Mouse (Mus musculus): ENCODE measurements around the gene Inhbc.

The Inhbc gene

GRCm38 (mm10) chr10:127351719-127352118 lies 18.5 kb downstream of the Inhbc start:
- DNase-seq (ENCODE audit: low spot score): no peak

- DNase-seq (ENCODE audit: low spot score): no peak
Observed at GRCm38 (mm10) chr10:127351285-127351595, 19.0 kb downstream of the Inhbc start.

- DNase-seq (ENCODE audit: low spot score): no peak
Observed at GRCm38 (mm10) chr10:127350594-127351284, 19.5 kb downstream of the Inhbc start.

- no peak for DNase-seq (ENCODE audit: low spot score)
Observed at GRCm38 (mm10) chr10:127349810-127350209, 20.4 kb downstream of the Inhbc start.

GRCm38 (mm10) chr10:127348957-127349356 lies 21.3 kb downstream of the Inhbc start:
- DNase-seq (ENCODE audit: low spot score): no peak

- no peak for DNase-seq (ENCODE audit: low spot score)
Observed at GRCm38 (mm10) chr10:127346173-127346572, 24.1 kb downstream of the Inhbc start.

GRCm38 (mm10) chr10:127343029-127343428 lies 27.2 kb downstream of the Inhbc start:
- no peak for DNase-seq (ENCODE audit: low spot score)

- DNase-seq (ENCODE audit: low spot score): peak; percentile 67
Observed at GRCm38 (mm10) chr10:127341891-127342639, 28.2 kb downstream of the Inhbc start, which contains the start of gene Gli1. Gli1 (minus strand) TSS chr10:127341974.

- no peak for DNase-seq (ENCODE audit: low spot score)
Observed at GRCm38 (mm10) chr10:127341360-127341690, 28.9 kb downstream of the Inhbc start.

- DNase-seq (ENCODE audit: low spot score): no peak
Observed at GRCm38 (mm10) chr10:127340577-127341359, 29.5 kb downstream of the Inhbc start.

GRCm38 (mm10) chr10:127339683-127340576 lies 30.3 kb downstream of the Inhbc start:
- no peak for DNase-seq (ENCODE audit: low spot score)

GRCm38 (mm10) chr10:127338930-127339682 lies 31.1 kb downstream of the Inhbc start:
- peak; percentile 60 for DNase-seq (ENCODE audit: low spot score)

- no peak for DNase-seq (ENCODE audit: low spot score)
Observed at GRCm38 (mm10) chr10:127337536-127338099, 32.6 kb downstream of the Inhbc start.

- DNase-seq (ENCODE audit: low spot score): no peak
Observed at GRCm38 (mm10) chr10:127336952-127337351, 33.3 kb downstream of the Inhbc start.

- no peak for DNase-seq (ENCODE audit: low spot score)
Observed at GRCm38 (mm10) chr10:127335271-127335670, 35.0 kb downstream of the Inhbc start.

- no peak for DNase-seq (ENCODE audit: low spot score)
Observed at GRCm38 (mm10) chr10:127333152-127333551, 37.1 kb downstream of the Inhbc start.

- DNase-seq (ENCODE audit: low spot score): no peak
Observed at GRCm38 (mm10) chr10:127332211-127332874, 37.9 kb downstream of the Inhbc start.

GRCm38 (mm10) chr10:127330212-127330611 lies 40.0 kb downstream of the Inhbc start:
- no peak for DNase-seq (ENCODE audit: low spot score)

- DNase-seq (ENCODE audit: low spot score): no peak
Observed at GRCm38 (mm10) chr10:127327461-127328145, 42.6 kb downstream of the Inhbc start.

- DNase-seq (ENCODE audit: low spot score): no peak
Observed at GRCm38 (mm10) chr10:127326828-127327227, 43.4 kb downstream of the Inhbc start.
